Mouse (Mus musculus): ENCODE data around the gene Iqgap2. TPM values are rescaled to one million over a fixed set of nuclear protein-coding genes. Genes with fewer than 3 reads are reported as not detected.

Gene Iqgap2
- polyA plus RNA-seq, 1 experiment from 2014 or later, result 4.8 TPM

- Histone ChIP-seq H3K9me3 (ENCODE audit: control insufficient read depth, low read length) (0 out of 2 replicates have a peak, but pooled peaks cover 4% of the 10 kb centered on the region), H3K4me1 (ENCODE audit: control insufficient read depth, insufficient read depth, low read length) (no peaks in the 10 kb centered on the region), H3K27me3 (ENCODE audit: control insufficient read depth, insufficient read depth, low read length) (no peaks in the 10 kb centered on the region), H3K36me3 (ENCODE audit: control insufficient read depth, insufficient read depth, low read length) (peaks cover 17% of the 10 kb centered on the region), H3K9ac (replicated peaks; ENCODE audit: low read length) (no peak overlapping the region), H3K4me2 (ENCODE audit: low read length) (no peak overlapping the region), H3K4me3 (replicated peaks; ENCODE audit: low read depth, low read length) (no peak overlapping the region), H3K27ac (replicated peaks; ENCODE audit: low read depth, low read length) (no peak overlapping the region)
- ATAC-seq (ENCODE audit: low FRiP score, low TSS enrichment), result no peak
- WGBS, result 94% methylated on average over 2 of the region's 2 CpGs
- DNase-seq, result no peak
Observed at GRCm38 (mm10) chr13:95609088-95609420, 282.7 kb downstream of the Iqgap2 start.

GRCm38 (mm10) chr13:95608416-95609087, 283.2 kb downstream of the Iqgap2 start:
- DNase-seq (no peak), ATAC-seq (ENCODE audit: low FRiP score, low TSS enrichment) (no peak)
- no peak overlapping the region for H3K4me2 ChIP-seq (ENCODE audit: low read length)
- 0 out of 2 replicates have a peak, but pooled peaks cover 4% of the 10 kb centered on the region for H3K9me3 ChIP-seq (ENCODE audit: control insufficient read depth, low read length)
- no peak overlapping the region for H3K9ac ChIP-seq (replicated peaks; ENCODE audit: low read length)
- 93% methylated on average over 6 of the region's 6 CpGs for WGBS
- no peaks in the 10 kb centered on the region for H3K27me3 ChIP-seq (ENCODE audit: control insufficient read depth, insufficient read depth, low read length)
- H3K27ac ChIP-seq (replicated peaks; ENCODE audit: low read depth, low read length), result no peak overlapping the region
- H3K36me3 ChIP-seq (ENCODE audit: control insufficient read depth, insufficient read depth, low read length), result peaks cover 22% of the 10 kb centered on the region
- H3K4me1 ChIP-seq (ENCODE audit: control insufficient read depth, insufficient read depth, low read length), result no peaks in the 10 kb centered on the region
- no peak overlapping the region for H3K4me3 ChIP-seq (replicated peaks; ENCODE audit: low read depth, low read length)

- Histone ChIP-seq H3K27me3 (ENCODE audit: control insufficient read depth, insufficient read depth, low read length) (no peaks in the 10 kb centered on the region), H3K4me3 (replicated peaks; ENCODE audit: low read depth, low read length) (no peak overlapping the region), H3K9me3 (ENCODE audit: control insufficient read depth, low read length) (0 out of 2 replicates have a peak, but pooled peaks cover 4% of the 10 kb centered on the region), H3K4me1 (ENCODE audit: control insufficient read depth, insufficient read depth, low read length) (no peaks in the 10 kb centered on the region), H3K9ac (replicated peaks; ENCODE audit: low read length) (no peak overlapping the region), H3K36me3 (ENCODE audit: control insufficient read depth, insufficient read depth, low read length) (peaks cover 33% of the 10 kb centered on the region), H3K27ac (replicated peaks; ENCODE audit: low read depth, low read length) (no peak overlapping the region), H3K4me2 (ENCODE audit: low read length) (no peak overlapping the region)
- DNase-seq (no peak), ATAC-seq (ENCODE audit: low FRiP score, low TSS enrichment) (no peak)
- WGBS, result 96% methylated on average over 8 of the region's 8 CpGs
Observed at GRCm38 (mm10) chr13:95607019-95607418, 284.7 kb downstream of the Iqgap2 start.

GRCm38 (mm10) chr13:95604288-95604687, 287.4 kb downstream of the Iqgap2 start:
- H3K27ac ChIP-seq (replicated peaks; ENCODE audit: low read depth, low read length), result no peak overlapping the region
- 96% methylated on average over 25 of the region's 25 CpGs for WGBS
- peaks cover 40% of the 10 kb centered on the region for H3K36me3 ChIP-seq (ENCODE audit: control insufficient read depth, insufficient read depth, low read length)

GRCm38 (mm10) chr13:95599833-95600359, 291.8 kb downstream of the Iqgap2 start:
- Histone ChIP-seq H3K9ac (replicated peaks; ENCODE audit: low read length) (no peak overlapping the region), H3K9me3 (ENCODE audit: control insufficient read depth, low read length) (no peaks in the 10 kb centered on the region), H3K27me3 (ENCODE audit: control insufficient read depth, insufficient read depth, low read length) (no peaks in the 10 kb centered on the region), H3K4me3 (replicated peaks; ENCODE audit: low read depth, low read length) (no peak overlapping the region), H3K27ac (replicated peaks; ENCODE audit: low read depth, low read length) (no peak overlapping the region), H3K36me3 (ENCODE audit: control insufficient read depth, insufficient read depth, low read length) (peaks cover 37% of the 10 kb centered on the region), H3K4me1 (ENCODE audit: control insufficient read depth, insufficient read depth, low read length) (no peaks in the 10 kb centered on the region), H3K4me2 (ENCODE audit: low read length) (no peak overlapping the region)
- DNase-seq, result no peak
- WGBS, result 68% methylated on average over 3 of the region's 3 CpGs
- no peak for ATAC-seq (ENCODE audit: low FRiP score, low TSS enrichment)

More at GRCm38 (mm10) chr13:95604288-95604687, 287.4 kb downstream of the Iqgap2 start:
- Histone ChIP-seq H3K9ac (replicated peaks; ENCODE audit: low read length) (no peak overlapping the region), H3K9me3 (ENCODE audit: control insufficient read depth, low read length) (0 out of 2 replicates have a peak, but pooled peaks cover 4% of the 10 kb centered on the region), H3K4me3 (replicated peaks; ENCODE audit: low read depth, low read length) (no peak overlapping the region), H3K4me1 (ENCODE audit: control insufficient read depth, insufficient read depth, low read length) (no peaks in the 10 kb centered on the region), H3K4me2 (ENCODE audit: low read length) (no peak overlapping the region), H3K27me3 (ENCODE audit: control insufficient read depth, insufficient read depth, low read length) (no peaks in the 10 kb centered on the region)
- ATAC-seq (ENCODE audit: low FRiP score, low TSS enrichment) (no peak), DNase-seq (no peak)

- Histone ChIP-seq H3K9ac (replicated peaks; ENCODE audit: low read length) (no peak overlapping the region), H3K36me3 (ENCODE audit: control insufficient read depth, insufficient read depth, low read length) (peaks cover 23% of the 10 kb centered on the region), H3K27me3 (ENCODE audit: control insufficient read depth, insufficient read depth, low read length) (no peaks in the 10 kb centered on the region), H3K4me2 (ENCODE audit: low read length) (no peak overlapping the region), H3K27ac (replicated peaks; ENCODE audit: low read depth, low read length) (no peak overlapping the region), H3K4me3 (replicated peaks; ENCODE audit: low read depth, low read length) (no peak overlapping the region), H3K9me3 (ENCODE audit: control insufficient read depth, low read length) (no peaks in the 10 kb centered on the region), H3K4me1 (ENCODE audit: control insufficient read depth, insufficient read depth, low read length) (no peaks in the 10 kb centered on the region)
- ATAC-seq (ENCODE audit: low FRiP score, low TSS enrichment), result no peak
- no peak for DNase-seq
- 94% methylated on average over 18 of the region's 18 CpGs for WGBS
Observed at GRCm38 (mm10) chr13:95598232-95598920, 293.3 kb downstream of the Iqgap2 start.

GRCm38 (mm10) chr13:95597578-95597977, 294.1 kb downstream of the Iqgap2 start:
- ATAC-seq (ENCODE audit: low FRiP score, low TSS enrichment), result no peak
- no peaks in the 10 kb centered on the region for H3K9me3 ChIP-seq (ENCODE audit: control insufficient read depth, low read length)
- 92% methylated on average over 10 of the region's 10 CpGs for WGBS
- no peak overlapping the region for H3K27ac ChIP-seq (replicated peaks; ENCODE audit: low read depth, low read length)
- no peak overlapping the region for H3K4me3 ChIP-seq (replicated peaks; ENCODE audit: low read depth, low read length)
- no peak overlapping the region for H3K9ac ChIP-seq (replicated peaks; ENCODE audit: low read length)
- H3K4me2 ChIP-seq (ENCODE audit: low read length), result no peak overlapping the region
- H3K36me3 ChIP-seq (ENCODE audit: control insufficient read depth, insufficient read depth, low read length), result peaks cover 16% of the 10 kb centered on the region
- DNase-seq, result no peak
- no peaks in the 10 kb centered on the region for H3K4me1 ChIP-seq (ENCODE audit: control insufficient read depth, insufficient read depth, low read length)
- H3K27me3 ChIP-seq (ENCODE audit: control insufficient read depth, insufficient read depth, low read length), result no peaks in the 10 kb centered on the region

- DNase-seq (no peak), ATAC-seq (ENCODE audit: low FRiP score, low TSS enrichment) (no peak)
- WGBS, result 73% methylated on average over 7 of the region's 7 CpGs
- Histone ChIP-seq H3K27ac (replicated peaks; ENCODE audit: low read depth, low read length) (no peak overlapping the region), H3K4me2 (ENCODE audit: low read length) (no peak overlapping the region), H3K9me3 (ENCODE audit: control insufficient read depth, low read length) (no peaks in the 10 kb centered on the region), H3K4me3 (replicated peaks; ENCODE audit: low read depth, low read length) (no peak overlapping the region), H3K4me1 (ENCODE audit: control insufficient read depth, insufficient read depth, low read length) (no peaks in the 10 kb centered on the region), H3K36me3 (ENCODE audit: control insufficient read depth, insufficient read depth, low read length) (peaks cover 10% of the 10 kb centered on the region; the same call in 1 of the 2 replicates), H3K27me3 (ENCODE audit: control insufficient read depth, insufficient read depth, low read length) (no peaks in the 10 kb centered on the region), H3K9ac (replicated peaks; ENCODE audit: low read length) (no peak overlapping the region)
Observed at GRCm38 (mm10) chr13:95596689-95597088, 295.0 kb downstream of the Iqgap2 start.
